Mouse (Mus musculus): Measurements from ENCODE around the gene Slpi.

Slpi gene

DNA sequence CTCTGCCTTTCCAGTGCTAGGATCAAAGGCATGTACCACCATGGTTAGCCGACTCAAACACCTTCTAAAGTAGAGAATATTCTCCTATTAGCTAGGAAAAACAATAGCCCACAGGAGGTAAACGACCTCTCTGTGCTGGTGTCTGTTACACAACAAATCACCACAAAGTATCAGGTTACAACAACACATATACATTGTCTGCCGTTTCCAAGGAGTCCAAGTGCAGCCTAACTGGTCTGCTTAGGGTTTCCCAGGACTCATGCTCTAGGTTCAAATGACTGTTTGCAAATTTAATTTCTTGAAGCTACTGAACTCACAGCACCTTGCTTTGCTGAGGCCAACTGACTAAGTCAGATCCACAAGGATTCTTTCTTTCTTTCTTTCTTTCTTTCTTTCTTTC lies 30.6 kb upstream of the Slpi start:
- no peak for DNase-seq (ENCODE audit: low read depth)

- DNase-seq (ENCODE audit: low read depth) = no peak
Measured at GRCm38 (mm10) chr2:164418308-164418875, 29.5 kb upstream of the Slpi start.

GRCm38 (mm10) chr2:164417198-164417597 lies 28.3 kb upstream of the Slpi start:
- DNase-seq (ENCODE audit: low read depth) = peak; percentile 71

DNA sequence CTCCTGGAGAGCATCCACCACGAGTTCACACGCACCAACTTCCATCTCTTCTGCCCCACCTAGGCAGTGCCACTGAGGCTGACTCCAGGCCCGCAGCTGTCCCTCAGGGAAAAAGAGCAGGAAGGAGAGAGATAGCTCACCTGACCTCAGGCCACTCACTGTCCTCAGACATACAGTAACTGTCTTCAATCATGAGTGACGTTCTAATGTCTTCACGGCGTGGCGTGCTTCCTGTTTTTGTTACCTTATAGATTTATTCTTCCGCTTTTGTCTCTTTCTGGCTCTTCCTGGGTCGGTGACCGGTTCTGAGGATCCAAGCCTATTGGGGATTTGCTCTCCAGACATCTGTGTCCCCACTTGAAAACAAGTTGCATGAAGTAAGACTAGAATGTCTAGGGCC lies 25.7 kb upstream of the Slpi start:
- DNase-seq (ENCODE audit: low read depth) = no peak

DNA sequence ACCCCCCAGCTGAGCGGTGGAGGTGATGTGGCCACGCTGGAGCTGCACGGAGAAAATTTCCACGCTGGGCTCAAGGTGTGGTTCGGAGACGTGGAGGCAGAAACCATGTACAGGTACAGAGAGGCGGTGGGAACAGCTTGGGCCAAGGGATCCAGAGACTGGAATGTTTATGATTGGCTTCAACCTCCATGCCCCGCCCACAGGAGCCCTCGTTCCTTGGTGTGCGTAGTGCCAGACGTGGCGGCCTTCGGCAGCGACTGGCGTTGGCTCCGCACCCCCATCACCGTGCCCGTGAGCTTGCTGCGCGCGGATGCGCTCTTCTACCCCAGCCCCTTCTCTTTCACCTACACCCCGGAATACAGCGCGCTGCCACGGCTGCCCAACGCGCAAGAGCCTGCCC lies 25.3 kb upstream of the Slpi start:
- no peak for DNase-seq (ENCODE audit: low read depth)

GRCm38 (mm10) chr2:164407708-164408107 lies 18.8 kb upstream of the Slpi start:
- peak; percentile 69 for DNase-seq (ENCODE audit: low read depth)

DNA sequence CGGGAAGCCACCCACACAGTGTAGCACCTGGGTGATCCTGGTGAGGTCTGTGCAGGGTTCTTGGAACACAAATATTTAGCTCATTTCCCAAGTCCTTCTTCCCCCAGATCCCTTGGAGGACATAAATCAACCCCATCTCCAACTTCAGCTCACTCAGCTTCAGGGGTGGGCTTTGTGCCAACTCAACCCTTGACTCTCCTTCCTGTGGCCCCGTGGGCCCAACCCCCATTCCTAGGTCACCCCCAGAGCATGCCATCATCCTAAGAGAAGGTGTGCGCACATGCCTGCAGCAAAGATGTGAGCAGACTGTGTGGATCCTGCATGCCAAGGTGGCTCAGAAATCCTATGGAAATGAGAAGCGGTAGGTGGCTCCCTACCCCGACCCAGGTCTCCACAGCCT lies 16.6 kb upstream of the Slpi start:
- DNase-seq (ENCODE audit: low read depth) = no peak

GRCm38 (mm10) chr2:164405060-164405459 lies 16.2 kb upstream of the Slpi start, which contains the start of gene Matn4:
Matn4 (minus strand) TSS chr2:164405160.
- DNase-seq (ENCODE audit: low read depth) = no peak

DNA sequence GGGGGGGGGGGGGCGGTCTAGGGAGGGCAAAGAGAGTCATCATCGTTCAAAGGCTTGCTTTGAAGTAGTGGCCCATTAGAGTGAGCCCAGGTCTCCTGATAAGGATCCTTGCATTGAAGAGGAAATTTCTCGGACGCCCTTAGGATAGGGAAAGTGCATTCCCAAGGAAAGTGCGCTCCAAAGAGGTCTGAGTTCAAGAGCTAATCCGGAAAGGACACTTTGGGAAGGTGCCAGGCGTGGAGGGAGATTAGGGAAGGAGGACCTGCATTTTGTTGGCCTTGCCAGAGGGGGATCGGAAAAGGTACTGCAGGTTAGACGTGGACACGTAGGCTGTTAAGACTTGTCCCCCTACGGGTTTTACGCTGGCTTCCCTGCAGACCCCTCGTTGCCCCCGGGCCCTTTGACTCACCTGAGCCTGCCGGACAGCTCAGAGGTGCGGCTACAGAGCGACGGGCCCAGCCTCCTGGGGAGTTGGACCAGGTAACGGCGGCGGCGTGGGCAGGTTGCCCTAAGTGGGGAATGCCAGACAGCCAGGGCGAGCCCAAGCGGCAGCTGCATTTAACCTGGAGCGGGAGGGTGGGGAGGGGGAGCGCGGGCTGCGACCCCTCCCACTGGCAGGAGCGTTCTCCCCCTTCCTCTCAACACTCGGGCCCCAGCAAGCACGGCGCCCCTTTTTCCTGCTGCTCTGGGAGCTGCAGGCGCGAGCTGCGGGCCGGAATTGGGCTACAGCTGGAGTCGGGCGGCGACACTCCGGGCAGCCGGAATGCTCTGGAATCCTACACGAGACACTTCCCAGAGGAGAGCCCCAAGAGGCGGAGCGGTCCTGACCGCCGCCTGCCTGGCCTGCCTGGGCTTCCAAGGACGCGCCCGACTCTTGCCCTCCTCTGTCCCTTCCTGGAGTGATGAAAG lies 15.4 kb upstream of the Slpi start:
- DNase-seq (ENCODE audit: low read depth) = no peak

- no peak for DNase-seq (ENCODE audit: low read depth)
Measured at GRCm38 (mm10) chr2:164403396-164404081, 14.6 kb upstream of the Slpi start.

DNA sequence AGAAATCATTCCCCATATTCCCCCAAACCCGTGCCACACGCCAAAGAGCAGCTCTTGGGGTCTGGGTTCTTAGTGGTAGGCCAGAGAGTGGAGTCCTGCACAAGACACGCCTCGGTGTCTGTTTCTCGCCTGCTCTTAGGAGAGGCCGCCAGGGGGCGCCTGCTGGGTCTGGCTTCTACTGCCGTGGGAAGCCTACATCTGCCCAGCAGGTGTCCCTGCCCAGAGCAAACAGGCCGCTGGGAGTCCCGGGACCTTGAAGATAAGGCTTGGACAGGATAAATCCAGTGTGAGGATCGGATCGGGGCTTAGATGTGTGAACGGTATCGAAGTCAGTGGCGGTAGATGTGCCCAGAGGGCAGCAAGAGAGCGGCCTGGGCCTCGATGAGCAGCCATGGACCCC lies 14.0 kb upstream of the Slpi start, which contains the start of gene Rbpjl:
TSS of gene Rbpjl (plus strand) at position 236 of the 400 bp plus-strand sequence.
- DNase-seq (ENCODE audit: low read depth) = peak; percentile 79

- no peak for DNase-seq (ENCODE audit: low read depth)
Measured at GRCm38 (mm10) chr2:164396911-164397310, 8.0 kb upstream of the Slpi start.

GRCm38 (mm10) chr2:164396076-164396475 lies 7.2 kb upstream of the Slpi start:
- no peak for DNase-seq (ENCODE audit: low read depth)

- DNase-seq (ENCODE audit: low read depth) = no peak
Measured at GRCm38 (mm10) chr2:164393126-164393525, 4.2 kb upstream of the Slpi start.

- DNase-seq (ENCODE audit: low read depth) = peak; percentile 83
Measured at GRCm38 (mm10) chr2:164389499-164389898, 604 bp upstream of the Slpi start.

DNA sequence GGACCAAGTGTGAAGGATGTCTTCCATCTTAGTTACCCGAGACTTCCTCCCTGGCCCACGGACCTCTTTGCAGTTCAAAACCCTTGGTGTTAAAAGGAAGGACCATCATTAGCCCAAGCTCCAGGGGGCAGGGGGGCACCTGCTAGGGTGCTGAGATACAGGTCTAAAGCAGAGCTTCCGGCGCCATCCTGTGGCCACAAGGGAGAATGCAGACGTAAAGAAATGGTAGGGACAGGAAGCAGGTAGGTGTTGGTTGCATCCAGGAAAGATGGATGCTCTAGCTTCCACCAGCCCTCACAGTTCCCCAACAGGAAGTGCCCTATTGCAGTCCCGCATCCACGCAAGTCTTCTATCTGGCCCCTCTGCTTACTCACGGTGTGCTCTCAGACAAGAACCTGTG lies 1.9 kb downstream of the Slpi start:
- peak; percentile 66 for DNase-seq (ENCODE audit: low read depth)

DNA sequence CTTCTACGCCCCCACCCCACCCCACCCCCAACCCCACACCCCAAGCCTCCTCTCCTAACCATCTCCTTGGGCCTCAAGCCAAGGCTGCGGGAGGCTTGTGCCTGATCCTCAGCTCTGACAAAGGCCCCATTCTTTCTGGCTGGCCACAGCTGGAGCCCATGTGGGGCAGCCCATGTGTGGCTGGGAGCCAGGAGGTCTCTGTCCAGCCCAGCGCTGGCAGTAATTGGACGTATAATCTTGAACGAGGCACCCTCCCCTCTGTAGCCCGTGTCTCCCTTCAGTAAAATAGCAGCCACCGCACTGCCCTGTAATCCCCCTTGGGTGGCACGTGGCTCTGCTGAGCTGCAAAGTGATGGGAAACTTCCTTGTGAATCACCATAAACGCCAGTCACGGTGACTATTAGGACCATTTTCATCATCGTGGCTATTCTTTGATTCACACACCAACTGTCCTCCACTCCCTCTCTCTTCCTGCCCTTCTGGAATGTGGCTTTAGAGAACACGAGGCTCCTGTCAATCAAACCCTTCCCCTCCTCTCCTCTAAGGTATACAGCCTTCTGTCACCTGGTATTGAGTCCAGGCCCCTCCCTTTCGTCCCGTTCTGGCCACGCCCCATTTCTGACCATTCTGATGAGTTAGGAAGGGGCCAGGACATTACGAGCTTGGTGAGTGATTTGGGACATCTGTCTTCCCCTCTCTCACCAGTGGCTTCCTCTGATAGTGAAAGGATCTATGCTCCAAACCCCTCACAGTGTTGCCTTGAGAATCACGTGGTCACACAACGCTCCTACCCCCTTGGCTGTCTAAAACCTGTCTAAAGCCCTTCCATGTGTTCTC lies 2.8 kb downstream of the Slpi start:
- DNase-seq (ENCODE audit: low read depth) = no peak

DNA sequence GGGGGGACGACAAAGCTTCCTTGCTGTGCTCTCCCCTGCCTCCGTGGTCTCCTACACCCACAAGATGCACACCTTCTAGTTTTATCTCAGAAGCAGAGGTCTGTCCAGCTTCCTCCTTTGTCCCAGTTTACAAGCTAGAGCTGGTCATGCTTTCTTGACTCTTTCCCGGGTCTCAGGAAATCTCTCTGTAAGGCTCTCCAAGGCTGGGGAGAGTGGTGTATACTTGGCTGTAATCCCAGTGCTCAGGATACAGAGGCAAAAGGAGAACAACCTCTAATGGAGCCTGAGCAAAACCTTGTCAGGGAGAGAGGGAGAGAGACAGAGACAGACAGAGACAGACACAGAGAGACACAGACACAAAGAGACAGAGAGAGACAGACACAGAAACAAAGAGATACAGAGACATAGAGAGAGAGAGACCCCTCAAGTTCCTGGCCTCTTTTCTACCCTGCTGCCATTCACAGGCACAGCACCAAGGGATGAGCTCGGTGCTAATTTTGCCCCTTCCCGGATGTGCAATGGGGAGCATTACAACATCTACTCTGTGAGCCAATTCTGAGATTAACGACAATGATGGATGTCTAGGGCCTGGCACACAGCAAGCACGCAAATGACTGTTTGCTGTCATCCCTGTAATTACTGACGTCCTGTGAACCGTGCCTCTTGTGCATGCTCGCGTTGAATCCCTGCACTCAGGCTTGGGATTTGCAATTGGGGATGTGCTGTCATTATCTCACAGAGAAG lies 5.1 kb downstream of the Slpi start:
- DNase-seq (ENCODE audit: low read depth) = no peak

GRCm38 (mm10) chr2:164382971-164383370 lies 5.9 kb downstream of the Slpi start:
- no peak for DNase-seq (ENCODE audit: low read depth)

DNA sequence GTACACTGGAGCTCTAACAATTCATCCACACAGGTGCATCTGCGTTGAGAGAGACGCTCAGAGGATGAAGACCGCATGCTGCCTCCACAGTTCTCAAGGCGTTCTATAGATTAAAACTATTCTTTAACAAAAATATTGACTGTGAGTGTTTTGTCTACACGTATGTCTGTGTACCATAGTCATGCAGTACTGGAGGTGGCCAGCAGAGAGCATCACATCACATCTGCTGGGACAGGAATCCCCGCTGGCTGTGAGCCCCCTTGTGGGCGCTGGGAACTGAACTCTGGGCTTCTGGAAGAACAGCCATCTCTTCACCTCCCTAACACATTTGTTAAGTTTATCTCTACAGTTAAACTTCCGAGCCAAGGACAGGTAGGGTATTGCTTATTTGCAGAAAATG lies 7.2 kb downstream of the Slpi start:
- DNase-seq (ENCODE audit: low read depth) = peak; percentile 52
